Mouse (Mus musculus) Patski (cell line): ENCODE data around the gene Mtmr3. TPM values are rescaled to one million over a fixed set of nuclear protein-coding genes. Genes with fewer than 3 reads are reported as not detected.

Experiments
- ATAC-seq: fragments of 100-300 bp; one replicate; pipeline ENCODE4 v1.8.0; 2021
- CTCF ChIA-PET: fragments of 350-600 bp; sonication (Branson Sonifier 250); formaldehyde crosslinking; loops from one replicate; lab custom pipeline; 2022; ENCODE audit warnings: inconsistent platforms; lab: Charles Lee
- POLR2A ChIA-PET: fragments of 350-600 bp; sonication (Branson Sonifier 250); formaldehyde crosslinking; loops from one replicate; lab custom pipeline; 2022; ENCODE audit warnings: antibody characterized with exemption, inconsistent platforms; lab: Charles Lee
- DNase-seq: peaks from one replicate; pipeline ENCODE4 v3.0.0-alpha.2; 2011; ENCODE audit warnings: low read depth, low spot score
- H3K27me3 ChIP-seq: fragments of 371-371 bp; one replicate; pipeline ENCODE4 v1.5.1; 2021
- CTCF ChIP-seq: fragments of 100-300 bp; IDR thresholded peaks from one replicate; pipeline ENCODE4 v1.5.1; 2021
- in situ Hi-C: fragments of 300-500 bp; cut with MboI; formaldehyde crosslinking; loops from 3 replicates; pipeline ENCODE4 v1.11.1; 2018; ENCODE audit warnings: low pct_unique_long_range_greater_than_20kb, mixed read lengths
- polyA plus RNA-seq: library from polyadenylated mRNA; unstranded; gene quantifications from one replicate; pipeline ENCODE4 v1.2.3, GENCODE M21; 2021

Gene Mtmr3
- polyA plus RNA-seq, 1 experiment from 2014 or later = 49.1 TPM

- H3K27me3 ChIP-seq = no peaks in the 10 kb centered on the region
- in situ Hi-C loops = no loop called here
- POLR2A ChIA-PET = interaction anchor here (0.6 kb wide), 2 partner anchors 89 to 284 kb away, joined by 3 to 5 read pairs; no protein-coding TSS in a partner anchor
- CTCF ChIA-PET = interaction anchor here (1.4 kb wide), 1 partner anchor 15 kb away, joined by 5 read pairs; no protein-coding TSS in a partner anchor
- no peak for TF ChIP-seq CTCF
- no peak for DNase-seq
- no peak for ATAC-seq
Measured at GRCm38 (mm10) chr11:4497501-4498118, 97.1 kb downstream of the Mtmr3 start.

DNA sequence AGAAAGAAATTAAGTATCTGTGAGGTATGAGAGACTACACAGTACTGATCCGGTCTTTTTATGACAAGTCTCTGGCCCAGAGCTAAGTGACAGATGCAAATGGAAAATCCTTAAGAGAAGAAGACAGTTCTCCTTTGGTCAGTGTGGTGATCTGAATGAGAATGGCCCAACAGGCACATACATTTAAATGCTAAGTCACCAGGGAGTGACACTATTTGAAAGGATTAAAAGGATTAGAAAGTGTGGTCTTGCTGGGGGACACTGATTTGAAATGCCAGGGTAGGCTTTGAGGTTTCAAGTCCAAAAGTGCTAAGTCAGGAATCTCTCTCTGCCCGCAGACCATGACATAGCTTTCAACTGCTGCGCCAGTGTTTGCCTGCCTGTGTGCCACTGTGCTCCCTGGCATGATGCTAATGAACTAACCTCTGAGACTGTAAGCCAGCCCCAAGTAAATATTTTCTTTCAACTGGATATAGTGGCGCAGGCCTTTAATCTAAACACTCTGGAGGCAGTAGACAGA, 99.6 kb downstream of the Mtmr3 start:
- ChIA-PET POLR2A (no interaction called here), CTCF (no interaction called here)
- no peaks in the 10 kb centered on the region for H3K27me3 ChIP-seq
- DNase-seq (no peak), ATAC-seq (no peak)
- in situ Hi-C loops = no loop called here
- no peak for TF ChIP-seq CTCF

DNA sequence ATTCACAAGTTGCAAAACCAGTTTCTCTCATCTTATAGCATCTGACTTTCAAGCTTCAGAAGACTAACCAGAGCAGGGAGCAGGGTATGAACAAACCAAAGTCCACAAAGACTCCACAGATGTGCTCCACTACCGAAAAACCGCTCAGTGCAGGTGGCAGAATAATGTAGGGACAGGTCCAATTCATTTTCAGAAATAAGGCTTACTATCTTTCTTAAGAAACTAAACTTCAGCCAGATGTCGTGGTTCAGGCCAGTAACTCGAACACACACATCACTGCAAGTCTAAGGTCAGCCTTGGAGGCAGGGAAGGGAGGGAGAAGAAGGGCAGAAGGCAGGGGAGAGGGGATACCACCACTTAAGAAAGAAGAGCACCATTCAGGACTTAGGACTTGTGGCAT, 105.5 kb downstream of the Mtmr3 start:
- DNase-seq (no peak), ATAC-seq (no peak)
- POLR2A ChIA-PET = no interaction called here
- H3K27me3 ChIP-seq = no peaks in the 10 kb centered on the region
- in situ Hi-C loops = no loop called here
- TF ChIP-seq CTCF = no peak
- CTCF ChIA-PET = interaction anchor here (1.4 kb wide), 1 partner anchor 13 kb away, joined by 3 read pairs; no protein-coding TSS in a partner anchor

DNA sequence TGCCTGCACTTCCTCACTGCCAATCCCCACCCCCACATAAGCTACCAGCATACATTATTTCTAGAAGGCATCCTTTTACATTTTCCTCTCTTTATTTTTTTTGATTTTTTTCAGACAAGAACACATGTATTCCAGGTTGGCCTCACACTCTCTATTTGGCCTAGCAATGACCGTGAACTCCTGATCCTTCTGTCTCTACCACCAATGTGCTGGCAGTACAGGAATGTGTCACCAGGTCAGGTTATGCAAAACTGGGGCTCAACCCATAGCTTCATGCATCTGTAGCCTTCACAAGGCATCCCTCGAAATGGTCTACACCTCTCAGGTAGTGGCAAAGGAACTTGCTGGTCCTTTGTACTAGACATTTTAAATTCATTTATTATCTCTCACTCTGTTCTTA, 105.9 kb downstream of the Mtmr3 start:
- TF ChIP-seq CTCF = no peak
- ATAC-seq = no peak
- no peaks in the 10 kb centered on the region for H3K27me3 ChIP-seq
- ChIA-PET CTCF (interaction anchor here (1.3 to 1.4 kb wide), 2 partner anchors 14 to 209 kb away, joined by 3 read pairs; no protein-coding TSS in a partner anchor), POLR2A (no interaction called here)
- in situ Hi-C loops = no loop called here
- DNase-seq = no peak

GRCm38 (mm10) chr11:4488367-4488766, 106.3 kb downstream of the Mtmr3 start:
- H3K27me3 ChIP-seq = no peaks in the 10 kb centered on the region
- POLR2A ChIA-PET = no interaction called here
- TF ChIP-seq CTCF = no peak
- DNase-seq (no peak), ATAC-seq (no peak)
- in situ Hi-C loops = no loop called here
- CTCF ChIA-PET = interaction anchor here (1.3 kb wide), 1 partner anchor 210 kb away, joined by 3 read pairs; no protein-coding TSS in a partner anchor

DNA sequence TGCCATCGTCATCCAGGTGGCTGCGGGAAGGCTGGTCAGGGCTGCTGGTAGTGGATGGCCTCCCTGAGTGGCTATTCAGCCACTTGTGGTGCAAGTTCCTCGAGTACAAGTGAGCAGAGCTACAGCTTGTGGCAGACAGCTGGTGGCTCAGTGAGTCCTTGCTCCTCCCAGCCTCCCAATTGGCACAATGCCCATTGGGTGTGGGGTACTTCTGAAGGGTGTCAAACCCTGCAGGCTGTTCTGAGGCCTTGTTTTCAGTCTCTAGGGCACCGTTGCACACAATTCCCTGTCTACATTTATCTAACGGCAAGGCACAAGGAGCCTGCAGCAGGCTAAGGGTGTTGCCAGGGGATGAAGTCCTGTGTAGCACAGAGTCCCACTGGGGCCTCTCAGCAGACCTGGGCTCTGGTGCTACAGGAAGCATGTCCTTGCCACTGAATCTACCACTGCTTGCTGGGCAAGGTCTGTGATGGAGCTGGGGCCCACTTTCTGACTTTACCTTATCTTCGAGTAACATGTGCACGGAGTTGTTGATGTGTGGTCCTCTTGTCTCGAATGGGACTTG, 107.2 kb downstream of the Mtmr3 start:
- ChIA-PET POLR2A (interaction anchor here (0.6 kb wide), 1 partner anchor 14 kb away, joined by 5 read pairs; no protein-coding TSS in a partner anchor), CTCF (interaction anchor here (1.3 kb wide), 1 partner anchor 210 kb away, joined by 3 read pairs; no protein-coding TSS in a partner anchor)
- no peak for DNase-seq
- in situ Hi-C loops = no loop called here
- no peak for TF ChIP-seq CTCF
- no peaks in the 10 kb centered on the region for H3K27me3 ChIP-seq
- ATAC-seq = no peak

GRCm38 (mm10) chr11:4484541-4484940, 110.1 kb downstream of the Mtmr3 start:
- POLR2A ChIA-PET = no interaction called here
- in situ Hi-C loops = no loop called here
- no peak for ATAC-seq
- no peaks in the 10 kb centered on the region for H3K27me3 ChIP-seq
- no peak for DNase-seq
- no peak for TF ChIP-seq CTCF
- CTCF ChIA-PET = no interaction called here

DNA sequence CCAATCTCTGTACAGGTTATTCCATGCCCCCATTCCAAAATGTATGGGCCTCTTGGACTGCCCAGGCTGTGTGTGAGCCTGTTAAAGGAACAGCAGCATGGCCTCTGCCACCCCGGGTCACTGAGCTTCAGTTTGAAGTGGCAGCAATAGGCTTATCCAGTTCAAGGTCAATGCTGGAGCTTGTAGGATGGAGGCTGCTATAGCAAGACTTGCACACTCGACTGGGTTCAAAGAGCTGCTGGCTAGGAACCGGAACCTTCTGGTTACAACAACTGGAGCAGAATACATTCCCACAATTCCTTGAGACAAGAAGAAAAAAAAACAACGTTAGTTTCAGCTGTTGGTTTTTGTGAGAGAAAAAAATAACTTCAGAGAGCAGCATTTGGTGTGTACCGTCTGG, 112.0 kb downstream of the Mtmr3 start:
- TF ChIP-seq CTCF = no peak
- no peak for ATAC-seq
- in situ Hi-C loops = no loop called here
- CTCF ChIA-PET = interaction anchor here (0.9 to 1.3 kb wide), 2 partner anchors 15 to 21 kb away, joined by 3 to 5 read pairs; no protein-coding TSS in a partner anchor
- H3K27me3 ChIP-seq = no peaks in the 10 kb centered on the region
- POLR2A ChIA-PET = no interaction called here
- no peak for DNase-seq

- POLR2A ChIA-PET = no interaction called here
- no peak for ATAC-seq
- in situ Hi-C loops = no loop called here
- H3K27me3 ChIP-seq = no peaks in the 10 kb centered on the region
- CTCF ChIA-PET = interaction anchor here (1.3 kb wide), 1 partner anchor 9 kb away, joined by 5 read pairs; no protein-coding TSS in a partner anchor
- no peak for DNase-seq
- no peak for TF ChIP-seq CTCF
Measured at GRCm38 (mm10) chr11:4476184-4476697, 118.4 kb downstream of the Mtmr3 start.

GRCm38 (mm10) chr11:4472464-4473179, 122.0 kb downstream of the Mtmr3 start:
- in situ Hi-C loops = no loop called here
- no peak for DNase-seq
- no peak for ATAC-seq
- H3K27me3 ChIP-seq = no peaks in the 10 kb centered on the region
- CTCF ChIA-PET = no interaction called here
- POLR2A ChIA-PET = no interaction called here
- no peak for TF ChIP-seq CTCF
